Mouse (Mus musculus): ENCODE results near the gene Chit1. TPM values are rescaled to one million over a fixed set of nuclear protein-coding genes. Genes with fewer than 3 reads are reported as not detected.

Gene Chit1
- polyA plus RNA-seq, 1 experiment from 2014 or later: 0.15 TPM

GRCm38 (mm10) chr1:134120179-134120578 is 9.1 kb downstream of the Chit1 start:
- no peaks in the 10 kb centered on the region for H3K27me3 ChIP-seq (ENCODE audit: control insufficient read depth, insufficient read depth, low read length)
- 6% methylated on average over 5 of the region's 5 CpGs for WGBS
- no peak overlapping the region for H3K4me2 ChIP-seq (ENCODE audit: low read depth)

GRCm38 (mm10) chr1:134122195-134122594 is 11.2 kb downstream of the Chit1 start:
- Histone ChIP-seq H3K36me3 (ENCODE audit: control insufficient read depth, insufficient read depth, low read length) (no peaks in the 10 kb centered on the region), H3K9ac (ENCODE audit: low read length) (no peak overlapping the region), H3K4me3 (ENCODE audit: low read depth, low read length) (no peak overlapping the region), H3K27ac (ENCODE audit: low read depth, low read length) (no peak overlapping the region), H3K9me3 (ENCODE audit: control insufficient read depth, low read length) (no peaks in the 10 kb centered on the region), H3K4me2 (ENCODE audit: low read depth) (no peak overlapping the region), H3K27me3 (ENCODE audit: control insufficient read depth, insufficient read depth, low read length) (no peaks in the 10 kb centered on the region), H3K4me1 (ENCODE audit: control insufficient read depth, insufficient read depth, low read length) (no peaks in the 10 kb centered on the region)
- DNase-seq (ENCODE audit: low spot score): peak; percentile 46
- WGBS: 62% methylated on average over 9 of the region's 9 CpGs
- ATAC-seq (ENCODE audit: insufficient read depth, low FRiP score, low TSS enrichment): no peak

More at GRCm38 (mm10) chr1:134120179-134120578, 9.1 kb downstream of the Chit1 start:
- no peaks in the 10 kb centered on the region for H3K9me3 ChIP-seq (ENCODE audit: control insufficient read depth, low read length)
- ATAC-seq (ENCODE audit: insufficient read depth, low FRiP score, low TSS enrichment) (no peak), DNase-seq (ENCODE audit: low spot score) (peak; percentile 89)
- no peaks in the 10 kb centered on the region for H3K36me3 ChIP-seq (ENCODE audit: control insufficient read depth, insufficient read depth, low read length)
- H3K4me3 ChIP-seq (ENCODE audit: low read depth, low read length): no peak overlapping the region
- no peak overlapping the region for H3K27ac ChIP-seq (ENCODE audit: low read depth, low read length)
- H3K9ac ChIP-seq (ENCODE audit: low read length): no peak overlapping the region
- peaks cover 2% of the 10 kb centered on the region; the same call in 1 of the 2 replicates for H3K4me1 ChIP-seq (ENCODE audit: control insufficient read depth, insufficient read depth, low read length)

GRCm38 (mm10) chr1:134133316-134133715 is 22.3 kb downstream of the Chit1 start:
- Histone ChIP-seq H3K36me3 (ENCODE audit: control insufficient read depth, insufficient read depth, low read length) (no peaks in the 10 kb centered on the region), H3K4me1 (ENCODE audit: control insufficient read depth, insufficient read depth, low read length) (no peaks in the 10 kb centered on the region), H3K9ac (ENCODE audit: low read length) (no peak overlapping the region), H3K9me3 (ENCODE audit: control insufficient read depth, low read length) (no peaks in the 10 kb centered on the region), H3K4me3 (ENCODE audit: low read depth, low read length) (no peak overlapping the region), H3K4me2 (ENCODE audit: low read depth) (no peak overlapping the region), H3K27ac (ENCODE audit: low read depth, low read length) (no peak overlapping the region), H3K27me3 (ENCODE audit: control insufficient read depth, insufficient read depth, low read length) (no peaks in the 10 kb centered on the region)
- 70% methylated on average over 11 of the region's 11 CpGs for WGBS
- ATAC-seq (ENCODE audit: insufficient read depth, low FRiP score, low TSS enrichment) (no peak), DNase-seq (ENCODE audit: low spot score) (no peak)

GRCm38 (mm10) chr1:134136351-134136750 is 25.3 kb downstream of the Chit1 start:
- Histone ChIP-seq H3K9ac (ENCODE audit: low read length) (no peak overlapping the region), H3K27me3 (ENCODE audit: control insufficient read depth, insufficient read depth, low read length) (no peaks in the 10 kb centered on the region), H3K4me2 (ENCODE audit: low read depth) (no peak overlapping the region), H3K4me3 (ENCODE audit: low read depth, low read length) (no peak overlapping the region), H3K36me3 (ENCODE audit: control insufficient read depth, insufficient read depth, low read length) (no peaks in the 10 kb centered on the region), H3K9me3 (ENCODE audit: control insufficient read depth, low read length) (no peaks in the 10 kb centered on the region), H3K27ac (ENCODE audit: low read depth, low read length) (no peak overlapping the region), H3K4me1 (ENCODE audit: control insufficient read depth, insufficient read depth, low read length) (no peaks in the 10 kb centered on the region)
- ATAC-seq (ENCODE audit: insufficient read depth, low FRiP score, low TSS enrichment) (no peak), DNase-seq (ENCODE audit: low spot score) (no peak)
- 60% methylated on average over 3 of the region's 3 CpGs for WGBS

GRCm38 (mm10) chr1:134138424-134138823 is 27.4 kb downstream of the Chit1 start:
- no peak overlapping the region for H3K27ac ChIP-seq (ENCODE audit: low read depth, low read length)
- no peak overlapping the region for H3K4me2 ChIP-seq (ENCODE audit: low read depth)
- H3K9ac ChIP-seq (ENCODE audit: low read length): no peak overlapping the region
- H3K27me3 ChIP-seq (ENCODE audit: control insufficient read depth, insufficient read depth, low read length): no peaks in the 10 kb centered on the region
- H3K4me3 ChIP-seq (ENCODE audit: low read depth, low read length): no peak overlapping the region
- ATAC-seq (ENCODE audit: insufficient read depth, low FRiP score, low TSS enrichment) (no peak), DNase-seq (ENCODE audit: low spot score) (no peak)
- no peaks in the 10 kb centered on the region for H3K9me3 ChIP-seq (ENCODE audit: control insufficient read depth, low read length)
- no peaks in the 10 kb centered on the region for H3K4me1 ChIP-seq (ENCODE audit: control insufficient read depth, insufficient read depth, low read length)
- no peaks in the 10 kb centered on the region for H3K36me3 ChIP-seq (ENCODE audit: control insufficient read depth, insufficient read depth, low read length)
- 80% methylated on average over 9 of the region's 9 CpGs for WGBS

GRCm38 (mm10) chr1:134142363-134142794 is 31.3 kb downstream of the Chit1 start:
- H3K4me2 ChIP-seq (ENCODE audit: low read depth): no peak overlapping the region
- H3K4me1 ChIP-seq (ENCODE audit: control insufficient read depth, insufficient read depth, low read length): no peaks in the 10 kb centered on the region
- H3K4me3 ChIP-seq (ENCODE audit: low read depth, low read length): no peak overlapping the region
- DNase-seq (ENCODE audit: low spot score) (peak; percentile 38), ATAC-seq (ENCODE audit: insufficient read depth, low FRiP score, low TSS enrichment) (no peak)
- H3K27me3 ChIP-seq (ENCODE audit: control insufficient read depth, insufficient read depth, low read length): no peaks in the 10 kb centered on the region
- no peaks in the 10 kb centered on the region for H3K9me3 ChIP-seq (ENCODE audit: control insufficient read depth, low read length)
- no peaks in the 10 kb centered on the region for H3K36me3 ChIP-seq (ENCODE audit: control insufficient read depth, insufficient read depth, low read length)
- WGBS: 40% methylated on average over 4 of the region's 4 CpGs
- no peak overlapping the region for H3K9ac ChIP-seq (ENCODE audit: low read length)
- no peak overlapping the region for H3K27ac ChIP-seq (ENCODE audit: low read depth, low read length)

GRCm38 (mm10) chr1:134146066-134146465 is 35.0 kb downstream of the Chit1 start:
- WGBS: 83% methylated on average over 8 of the region's 8 CpGs
- Histone ChIP-seq H3K27me3 (ENCODE audit: control insufficient read depth, insufficient read depth, low read length) (no peaks in the 10 kb centered on the region), H3K9me3 (ENCODE audit: control insufficient read depth, low read length) (no peaks in the 10 kb centered on the region), H3K27ac (ENCODE audit: low read depth, low read length) (no peak overlapping the region), H3K4me2 (ENCODE audit: low read depth) (no peak overlapping the region), H3K4me1 (ENCODE audit: control insufficient read depth, insufficient read depth, low read length) (no peaks in the 10 kb centered on the region), H3K4me3 (ENCODE audit: low read depth, low read length) (no peak overlapping the region), H3K9ac (ENCODE audit: low read length) (no peak overlapping the region), H3K36me3 (ENCODE audit: control insufficient read depth, insufficient read depth, low read length) (no peaks in the 10 kb centered on the region)
- ATAC-seq (ENCODE audit: insufficient read depth, low FRiP score, low TSS enrichment): no peak
- DNase-seq (ENCODE audit: low spot score): no peak

- Histone ChIP-seq H3K9me3 (ENCODE audit: control insufficient read depth, low read length) (no peaks in the 10 kb centered on the region), H3K27me3 (ENCODE audit: control insufficient read depth, insufficient read depth, low read length) (no peaks in the 10 kb centered on the region), H3K4me3 (ENCODE audit: low read depth, low read length) (no peak overlapping the region), H3K4me2 (ENCODE audit: low read depth) (no peak overlapping the region), H3K27ac (ENCODE audit: low read depth, low read length) (no peak overlapping the region), H3K9ac (ENCODE audit: low read length) (no peak overlapping the region), H3K4me1 (ENCODE audit: control insufficient read depth, insufficient read depth, low read length) (no peaks in the 10 kb centered on the region), H3K36me3 (ENCODE audit: control insufficient read depth, insufficient read depth, low read length) (no peaks in the 10 kb centered on the region)
- DNase-seq (ENCODE audit: low spot score) (no peak), ATAC-seq (ENCODE audit: insufficient read depth, low FRiP score, low TSS enrichment) (no peak)
- 72% methylated on average over 8 of the region's 8 CpGs for WGBS
Observed at GRCm38 (mm10) chr1:134150076-134150475, 39.0 kb downstream of the Chit1 start.

GRCm38 (mm10) chr1:134150745-134151144 is 39.7 kb downstream of the Chit1 start:
- 96% methylated on average over 9 of the region's 9 CpGs for WGBS
- Histone ChIP-seq H3K4me2 (ENCODE audit: low read depth) (no peak overlapping the region), H3K4me3 (ENCODE audit: low read depth, low read length) (no peak overlapping the region), H3K9me3 (ENCODE audit: control insufficient read depth, low read length) (no peaks in the 10 kb centered on the region), H3K4me1 (ENCODE audit: control insufficient read depth, insufficient read depth, low read length) (no peaks in the 10 kb centered on the region), H3K27ac (ENCODE audit: low read depth, low read length) (no peak overlapping the region), H3K27me3 (ENCODE audit: control insufficient read depth, insufficient read depth, low read length) (no peaks in the 10 kb centered on the region), H3K36me3 (ENCODE audit: control insufficient read depth, insufficient read depth, low read length) (no peaks in the 10 kb centered on the region), H3K9ac (ENCODE audit: low read length) (no peak overlapping the region)
- ATAC-seq (ENCODE audit: insufficient read depth, low FRiP score, low TSS enrichment): no peak
- no peak for DNase-seq (ENCODE audit: low spot score)
